Mouse (Mus musculus): ENCODE results near the gene Gm12216. TPM values are rescaled to one million over a fixed set of nuclear protein-coding genes. Genes with fewer than 3 reads are reported as not detected.

The Gm12216 gene
- polyA plus RNA-seq, 1 experiment: 1.6 TPM

- H3K4me3 ChIP-seq: no peak overlapping the region
- no peaks in the 10 kb centered on the region for H3K27me3 ChIP-seq (ENCODE audit: control insufficient read depth, insufficient read depth, insufficient read length)
- H3K79me2 ChIP-seq (ENCODE audit: control insufficient read depth, insufficient read depth): no peaks in the 10 kb centered on the region
- H3K36me3 ChIP-seq (ENCODE audit: control insufficient read depth, insufficient read depth): no peaks in the 10 kb centered on the region
- H3K4me2 ChIP-seq (ENCODE audit: low read depth): no peak overlapping the region
- TF ChIP-seq POLR2AphosphoS2 (IDR thresholded peaks at IDR 0.05; ENCODE audit: insufficient read length, low read depth) (no peak), REST (IDR thresholded peaks at IDR 0.05; ENCODE audit: insufficient read depth, insufficient read length) (no peak), MYOD1 (IDR thresholded peaks at IDR 0.05; ENCODE audit: control insufficient read depth in 1 of 3, insufficient read length in 2 of 3, low read depth in 2 of 3) (no peak), E2F4 (IDR thresholded peaks at IDR 0.05; ENCODE audit: insufficient read depth) (no peak), CEBPB (IDR thresholded peaks at IDR 0.05; ENCODE audit: insufficient read depth, poor library complexity, severe bottlenecking) (no peak), TCF3 (IDR thresholded peaks at IDR 0.05; ENCODE audit: insufficient read length, low read depth) (no peak), SRF (IDR thresholded peaks at IDR 0.05; ENCODE audit: control insufficient read depth, insufficient read length, low read depth) (no peak), MYOG (IDR thresholded peaks at IDR 0.05; ENCODE audit: control insufficient read depth in 1 of 3, insufficient read depth in 1 of 3, insufficient read length in 2 of 3, low read depth in 2 of 3) (no peak), POLR2A (IDR thresholded peaks at IDR 0.05; ENCODE audit: insufficient read length, low read depth) (no peak), MAX (IDR thresholded peaks at IDR 0.05; ENCODE audit: low read depth) (no peak), USF1 (IDR thresholded peaks at IDR 0.05; ENCODE audit: low read depth) (no peak), TCF12 (IDR thresholded peaks at IDR 0.05; ENCODE audit: insufficient read depth, poor library complexity, severe bottlenecking) (no peak)
- no peak overlapping the region for H3ac ChIP-seq (ENCODE audit: control insufficient read depth, insufficient read length)
Observed at GRCm38 (mm10) chr11:53825409-53825808, 33.6 kb downstream of the Gm12216 start.

DNA sequence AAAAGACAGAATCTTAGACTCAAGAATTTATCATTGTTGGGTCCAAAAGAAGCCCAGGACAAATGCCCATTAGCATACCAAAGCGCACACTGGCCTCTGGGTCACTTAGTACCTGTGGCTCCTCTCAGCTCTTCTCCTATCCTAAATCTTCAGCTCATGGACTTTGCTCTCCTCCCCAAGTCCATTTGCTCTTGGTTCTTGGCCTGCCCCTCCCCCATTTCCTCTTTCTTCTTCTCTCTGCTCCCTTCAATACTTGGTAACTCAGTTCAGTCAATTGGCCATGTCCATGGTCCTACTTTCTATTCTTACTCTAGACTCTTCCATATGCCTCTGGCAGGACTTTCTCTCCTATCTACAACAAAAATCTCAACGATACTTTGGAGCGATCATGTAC lies 37.1 kb downstream of the Gm12216 start:
- no peaks in the 10 kb centered on the region for H3K79me2 ChIP-seq (ENCODE audit: control insufficient read depth, insufficient read depth)
- no peak overlapping the region for H3K4me3 ChIP-seq
- H3K4me2 ChIP-seq (ENCODE audit: low read depth): peak overlapping the region; percentile 28
- TF ChIP-seq TCF12 (IDR thresholded peaks at IDR 0.05; ENCODE audit: insufficient read depth, poor library complexity, severe bottlenecking) (no peak), CEBPB (IDR thresholded peaks at IDR 0.05; ENCODE audit: insufficient read depth, poor library complexity, severe bottlenecking) (no peak), E2F4 (IDR thresholded peaks at IDR 0.05; ENCODE audit: insufficient read depth) (no peak)
- H3ac ChIP-seq (ENCODE audit: control insufficient read depth, insufficient read length): no peak overlapping the region
- H3K27me3 ChIP-seq (ENCODE audit: control insufficient read depth, insufficient read depth, insufficient read length): no peaks in the 10 kb centered on the region
- no peaks in the 10 kb centered on the region for H3K36me3 ChIP-seq (ENCODE audit: control insufficient read depth, insufficient read depth)

DNA sequence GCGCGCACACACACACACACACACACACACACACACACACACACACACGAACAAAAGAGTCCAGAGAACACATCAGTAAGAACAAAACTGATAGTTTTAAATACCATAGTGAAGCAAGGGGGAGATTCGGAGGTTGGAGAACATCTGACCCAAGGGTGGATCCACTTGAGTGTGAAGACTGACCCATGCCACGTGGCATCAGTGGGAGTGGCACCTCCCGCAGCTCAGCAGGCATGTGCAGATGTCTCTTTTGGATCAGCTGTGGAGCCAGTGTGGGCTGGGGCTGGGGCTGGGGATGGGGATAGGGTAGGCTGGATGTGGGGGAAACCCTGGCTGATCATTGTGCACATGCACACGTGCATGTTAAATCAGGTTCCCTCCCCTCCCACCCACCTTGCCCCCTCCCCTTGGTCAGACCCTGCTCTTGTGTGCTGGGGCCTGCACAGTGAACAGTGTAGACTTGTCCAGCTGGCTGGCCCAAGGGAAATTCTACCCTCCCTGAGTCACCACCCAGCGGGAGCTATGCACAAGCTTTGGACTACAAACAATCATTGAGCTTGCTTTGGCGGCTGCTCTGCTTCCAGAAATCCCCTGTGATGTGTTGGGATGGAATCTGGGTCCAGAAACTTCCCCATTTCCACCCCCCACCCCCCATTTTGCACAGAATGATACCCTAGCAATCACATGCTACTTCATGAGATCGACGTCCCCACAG lies 37.7 kb downstream of the Gm12216 start:
- Histone ChIP-seq H3K36me3 (ENCODE audit: control insufficient read depth, insufficient read depth) (no peaks in the 10 kb centered on the region), H3ac (ENCODE audit: control insufficient read depth, insufficient read length) (no peak overlapping the region), H3K79me2 (ENCODE audit: control insufficient read depth, insufficient read depth) (no peaks in the 10 kb centered on the region), H3K4me3 (no peak overlapping the region), H3K4me2 (ENCODE audit: low read depth) (peak overlapping the region; percentile 28), H3K27me3 (ENCODE audit: control insufficient read depth, insufficient read depth, insufficient read length) (no peaks in the 10 kb centered on the region)
- TF ChIP-seq TCF3 (IDR thresholded peaks at IDR 0.05; ENCODE audit: insufficient read length, low read depth) (peak; percentile 5), MYOD1 (IDR thresholded peaks at IDR 0.05; ENCODE audit: control insufficient read depth in 1 of 3, insufficient read length in 2 of 3, low read depth in 2 of 3) (peak in 1 of 3 experiments; percentile 70), TCF12 (IDR thresholded peaks at IDR 0.05; ENCODE audit: insufficient read depth, poor library complexity, severe bottlenecking) (no peak), USF1 (IDR thresholded peaks at IDR 0.05; ENCODE audit: low read depth) (peak; percentile 67), MYOG (IDR thresholded peaks at IDR 0.05; ENCODE audit: control insufficient read depth in 1 of 3, insufficient read depth in 1 of 3, insufficient read length in 2 of 3, low read depth in 2 of 3) (peak in 1 of 3 experiments; percentile 74)

GRCm38 (mm10) chr11:53820516-53821170 lies 38.4 kb downstream of the Gm12216 start:
- Histone ChIP-seq H3ac (ENCODE audit: control insufficient read depth, insufficient read length) (no peak overlapping the region), H3K79me2 (ENCODE audit: control insufficient read depth, insufficient read depth) (no peaks in the 10 kb centered on the region)
- TF ChIP-seq MYOD1 (IDR thresholded peaks at IDR 0.05; ENCODE audit: control insufficient read depth in 1 of 3, insufficient read length in 2 of 3, low read depth in 2 of 3) (no peak), SRF (IDR thresholded peaks at IDR 0.05; ENCODE audit: control insufficient read depth, insufficient read length, low read depth) (no peak), MAX (IDR thresholded peaks at IDR 0.05; ENCODE audit: low read depth) (no peak), E2F4 (IDR thresholded peaks at IDR 0.05; ENCODE audit: insufficient read depth) (no peak), REST (IDR thresholded peaks at IDR 0.05; ENCODE audit: insufficient read depth, insufficient read length) (no peak), CEBPB (IDR thresholded peaks at IDR 0.05; ENCODE audit: insufficient read depth, poor library complexity, severe bottlenecking) (no peak), TCF12 (IDR thresholded peaks at IDR 0.05; ENCODE audit: insufficient read depth, poor library complexity, severe bottlenecking) (no peak), USF1 (IDR thresholded peaks at IDR 0.05; ENCODE audit: low read depth) (no peak), TCF3 (IDR thresholded peaks at IDR 0.05; ENCODE audit: insufficient read length, low read depth) (no peak), POLR2A (IDR thresholded peaks at IDR 0.05; ENCODE audit: insufficient read length, low read depth) (no peak)

DNA sequence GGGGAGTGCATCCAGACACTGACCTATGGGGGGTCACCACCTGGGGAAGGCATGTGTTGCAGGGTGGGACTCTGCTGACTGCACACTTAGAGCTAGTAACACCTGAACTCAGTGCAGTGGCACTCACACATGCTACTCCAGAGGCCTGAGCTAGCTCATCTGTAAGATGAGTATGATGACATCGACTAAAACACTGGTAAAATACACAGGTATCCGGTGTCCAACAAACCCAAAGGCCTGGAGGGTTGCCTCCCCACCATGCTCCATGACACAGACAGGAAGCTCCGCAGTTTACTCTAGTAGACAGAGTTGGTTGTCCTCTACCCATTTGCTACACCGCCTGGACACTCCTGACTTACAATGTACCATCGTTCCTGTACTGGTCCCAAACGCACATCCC lies 39.5 kb downstream of the Gm12216 start:
- Histone ChIP-seq H3K27me3 (ENCODE audit: control insufficient read depth, insufficient read depth, insufficient read length) (no peaks in the 10 kb centered on the region), H3K4me3 (no peak overlapping the region), H3K79me2 (ENCODE audit: control insufficient read depth, insufficient read depth) (no peaks in the 10 kb centered on the region), H3K4me2 (ENCODE audit: low read depth) (no peak overlapping the region), H3K36me3 (ENCODE audit: control insufficient read depth, insufficient read depth) (no peaks in the 10 kb centered on the region), H3ac (ENCODE audit: control insufficient read depth, insufficient read length) (no peak overlapping the region)
- TF ChIP-seq MYOD1 (IDR thresholded peaks at IDR 0.05; ENCODE audit: control insufficient read depth in 1 of 3, insufficient read length in 2 of 3, low read depth in 2 of 3) (no peak), POLR2AphosphoS2 (IDR thresholded peaks at IDR 0.05; ENCODE audit: insufficient read length, low read depth) (no peak), E2F4 (IDR thresholded peaks at IDR 0.05; ENCODE audit: insufficient read depth) (no peak), CEBPB (IDR thresholded peaks at IDR 0.05; ENCODE audit: insufficient read depth, poor library complexity, severe bottlenecking) (no peak), POLR2A (IDR thresholded peaks at IDR 0.05; ENCODE audit: insufficient read length, low read depth) (no peak), MYOG (IDR thresholded peaks at IDR 0.05; ENCODE audit: control insufficient read depth in 1 of 3, insufficient read depth in 1 of 3, insufficient read length in 2 of 3, low read depth in 2 of 3) (no peak), TCF12 (IDR thresholded peaks at IDR 0.05; ENCODE audit: insufficient read depth, poor library complexity, severe bottlenecking) (no peak), REST (IDR thresholded peaks at IDR 0.05; ENCODE audit: insufficient read depth, insufficient read length) (no peak), MAX (IDR thresholded peaks at IDR 0.05; ENCODE audit: low read depth) (no peak), USF1 (IDR thresholded peaks at IDR 0.05; ENCODE audit: low read depth) (no peak), TCF3 (IDR thresholded peaks at IDR 0.05; ENCODE audit: insufficient read length, low read depth) (no peak), SRF (IDR thresholded peaks at IDR 0.05; ENCODE audit: control insufficient read depth, insufficient read length, low read depth) (no peak)

More at GRCm38 (mm10) chr11:53820516-53821170, 38.4 kb downstream of the Gm12216 start:
- no peak overlapping the region for H3K4me3 ChIP-seq
- H3K36me3 ChIP-seq (ENCODE audit: control insufficient read depth, insufficient read depth): no peaks in the 10 kb centered on the region
- H3K4me2 ChIP-seq (ENCODE audit: low read depth): no peak overlapping the region
- no peaks in the 10 kb centered on the region for H3K27me3 ChIP-seq (ENCODE audit: control insufficient read depth, insufficient read depth, insufficient read length)

Data from myocyte (in vitro differentiated cells).